Comparison of ENCODE assay signal across 9 mouse cellular contexts in genomic region chr2:92012768-92013445, GRCm38 (mm10). TPM values are rescaled to one million over a fixed set of nuclear protein-coding genes. Genes with fewer than 3 reads are reported as not detected.
A peak's percentile ranks its signal among the peaks of the same experiment; 100 is the strongest.
DNase-seq lines count a peak whose midpoint lies in the region; ATAC-seq lines count a peak whose summit lies in the region.
"Had no signal": no experiment of that assay in that cellular context is flagged by ENCODE, and none has a peak within 500 bp of the region (broad histone marks: within the 10 kb centered on the region; RNA-seq: fewer than 3 reads in every experiment).

No protein-coding gene starts in this region.

- peak overlapping the region; percentile 7; the same call in 1 of the 2 replicates for H3K4me2 ChIP-seq in kidney, embryonic 16.5 days (replicated peaks; ENCODE audit: low read depth, low read length)
- no peak overlapping the region for H3K4me2 ChIP-seq in neural tube, embryonic 15.5 days
- H3K4me2 ChIP-seq: midbrain, embryonic 12.5 days had no signal

- peak; percentile 68 for DNase-seq in ovary, adult 18-20 months (ENCODE audit: low spot score)
- no peak for DNase-seq in ovary, postnatal 10 days (ENCODE audit: low spot score)
- peak; percentile 71 to 82 for DNase-seq in gastrocnemius, adult 8-10 months (ENCODE audit: low spot score in 2 of 2)
- DNase-seq in cerebellum, postnatal 36 days: no peak
- no peak for DNase-seq in cerebellum, adult 11 months
- DNase-seq in spleen, postnatal 36 days (ENCODE audit: low spot score in 2 of 2): no peak

- H3K4me1 ChIP-seq in kidney, embryonic 16.5 days (ENCODE audit: insufficient read depth, low read length): peaks cover 53% of the 10 kb centered on the region
- peaks cover 22% of the 10 kb centered on the region for H3K4me1 ChIP-seq in neural tube, embryonic 15.5 days

- H3K27ac ChIP-seq in kidney, embryonic 16.5 days (ENCODE audit: low read length): peak overlapping the region; percentile 83
- 0 out of 2 replicates have a peak overlapping the region, but pooled peaks have one; percentile 15 for H3K27ac ChIP-seq in neural tube, embryonic 15.5 days (replicated peaks)
- H3K27ac ChIP-seq: midbrain, embryonic 12.5 days had no signal

- H3K4me3 ChIP-seq in kidney, embryonic 16.5 days (ENCODE audit: low read length): no peak overlapping the region
- H3K4me3 ChIP-seq in neural tube, embryonic 15.5 days (replicated peaks): no peak overlapping the region
- H3K4me3 ChIP-seq: midbrain, embryonic 12.5 days had no signal

- no peaks in the 10 kb centered on the region for H3K36me3 ChIP-seq in kidney, embryonic 16.5 days (ENCODE audit: insufficient read depth, low read length)
- no peaks in the 10 kb centered on the region for H3K36me3 ChIP-seq in neural tube, embryonic 15.5 days
- H3K36me3 ChIP-seq: midbrain, embryonic 12.5 days had no signal

- peak; percentile 70 for ATAC-seq in kidney, embryonic 16.5 days (ENCODE audit: low FRiP score, low TSS enrichment)
- no peak for ATAC-seq in neural tube, embryonic 15.5 days (ENCODE audit: low FRiP score)

- no peaks in the 10 kb centered on the region for H3K9me3 ChIP-seq in kidney, embryonic 16.5 days (ENCODE audit: low read length)
- no peaks in the 10 kb centered on the region for H3K9me3 ChIP-seq in neural tube, embryonic 15.5 days (replicated peaks)
- H3K9me3 ChIP-seq: midbrain, embryonic 12.5 days had no signal

- H3K27me3 ChIP-seq in kidney, embryonic 16.5 days (ENCODE audit: insufficient read depth, low read length): no peaks in the 10 kb centered on the region
- H3K27me3 ChIP-seq in neural tube, embryonic 15.5 days (replicated peaks): 0 out of 2 replicates have a peak, but pooled peaks cover 7% of the 10 kb centered on the region

- peak overlapping the region; percentile 39 for H3K9ac ChIP-seq in kidney, embryonic 16.5 days (replicated peaks; ENCODE audit: low read length)
- H3K9ac ChIP-seq in neural tube, embryonic 15.5 days (replicated peaks): no peak overlapping the region
- H3K9ac ChIP-seq: midbrain, embryonic 12.5 days had no signal

- WGBS in kidney, embryonic 16.5 days: 27% methylated on average over 8 of the region's 8 CpGs
- WGBS in neural tube, embryonic 15.5 days: 61% methylated on average over 8 of the region's 8 CpGs

RNA-seq across cellular contexts. Expression of gene Creb3l1, which starts 11.4 kb away (rescaled TPM):
- total RNA-seq in gastrocnemius, adult 8-10 months (2022): 1 to 10 TPM in 3 of 4 experiments, under 1 TPM in 1; 0.41 to 2.1 (median 1.4) TPM
- polyA plus RNA-seq in kidney, embryonic 16.5 days (2015; fragmentation: Nextera tagmentation; extraction: Ambion mirVana): 12.3 and 14.9 TPM in 2 replicates
- polyA plus RNA-seq in neural tube, embryonic 15.5 days (2015; fragmentation: Nextera tagmentation; extraction: Ambion mirVana): 3.4 and 5.2 TPM in 2 replicates

RNA-seq across cellular contexts. Expression of gene Dgkz, which starts 37.2 kb away (rescaled TPM):
- 10 to 100 TPM; 24.7 to 39.3 (median 28.4) TPM for total RNA-seq in gastrocnemius, adult 8-10 months (2022)
- polyA plus RNA-seq in kidney, embryonic 16.5 days (2015; fragmentation: Nextera tagmentation; extraction: Ambion mirVana): 52.0 and 52.1 TPM in 2 replicates
- polyA plus RNA-seq in neural tube, embryonic 15.5 days (2015; fragmentation: Nextera tagmentation; extraction: Ambion mirVana): 34.8 and 45.9 TPM in 2 replicates

Comparison
In these comparisons a context has a peak if more than half of its experiments do, and no peak if none do; other contexts are left out.
1. DNase-seq: peak in ovary, adult 18-20 months (single experiment) and gastrocnemius, adult 8-10 months (2 of 2); none in ovary, postnatal 10 days (single experiment), cerebellum, postnatal 36 days (0 of 2), cerebellum, adult 11 months (single experiment) and spleen, postnatal 36 days (0 of 2).